Mouse (Mus musculus): ENCODE results near the gene Fam166b.

DNA sequence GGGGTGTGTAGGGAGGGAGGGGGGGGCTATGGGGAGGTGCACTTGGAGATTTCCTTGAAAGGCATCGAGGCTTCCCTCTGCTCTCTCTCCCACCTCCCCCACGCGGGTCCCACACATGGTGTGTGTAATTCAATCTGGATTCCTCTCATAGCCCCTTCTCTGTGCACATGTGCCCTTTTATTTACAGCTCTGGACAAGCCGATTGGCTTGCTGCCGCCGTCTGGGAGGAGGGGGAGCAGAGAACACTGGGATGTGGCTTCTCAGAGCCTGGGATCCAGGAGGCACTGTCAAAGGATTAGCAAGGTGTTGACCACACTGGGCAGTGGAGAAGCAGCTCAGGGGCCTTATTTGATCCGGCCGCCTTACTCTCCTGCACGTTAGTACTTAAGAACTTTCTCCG is 28.0 kb downstream of the Fam166b start:
- TF ChIP-seq TBP (conservative IDR thresholded peaks at IDR 0.05; ENCODE audit: low read depth, low read length) (no peak), USF2 (conservative IDR thresholded peaks at IDR 0.05; ENCODE audit: low read depth, low read length) (no peak), RAD21 (IDR thresholded peaks at IDR 0.05; ENCODE audit: low read depth, low read length) (no peak), SIN3A (IDR thresholded peaks at IDR 0.05; ENCODE audit: low read length) (no peak), MXI1 (IDR thresholded peaks at IDR 0.05; ENCODE audit: low read depth, low read length) (no peak), POLR2A (IDR thresholded peaks at IDR 0.05; ENCODE audit: low read depth, low read length) (no peak), ZMIZ1 (IDR thresholded peaks at IDR 0.05; ENCODE audit: low read depth, low read length) (no peak), GABPA (IDR thresholded peaks at IDR 0.05; ENCODE audit: insufficient replicate concordance, low read depth, low read length) (no peak), CTCF (conservative IDR thresholded peaks at IDR 0.05 in 1 of 2, IDR thresholded peaks at IDR 0.05 in 1 of 2; ENCODE audit: low read depth in 2 of 2, low read length in 2 of 2) (no peak), ZC3H11A (IDR thresholded peaks at IDR 0.05; ENCODE audit: low read depth, low read length) (no peak), MAX (IDR thresholded peaks at IDR 0.05; ENCODE audit: low read length) (no peak), MYC (IDR thresholded peaks at IDR 0.05; ENCODE audit: low read depth, low read length) (no peak), KAT2A (IDR thresholded peaks at IDR 0.05; ENCODE audit: insufficient replicate concordance, low read length) (no peak), NELFE (IDR thresholded peaks at IDR 0.05; ENCODE audit: low read depth, low read length) (no peak)
